Mouse (Mus musculus): ENCODE measurements around the gene Scp2. TPM values are rescaled to one million over a fixed set of nuclear protein-coding genes. Genes with fewer than 3 reads are reported as not detected.

Gene Scp2
- total RNA-seq (2014; rRNA removed; ENCODE audit: low replicate concordance) (115 and 160 TPM in 2 replicates), polyA plus RNA-seq (2015; fragmentation: Nextera tagmentation; extraction: Ambion mirVana) (243 and 246 TPM in 2 replicates)

DNA sequence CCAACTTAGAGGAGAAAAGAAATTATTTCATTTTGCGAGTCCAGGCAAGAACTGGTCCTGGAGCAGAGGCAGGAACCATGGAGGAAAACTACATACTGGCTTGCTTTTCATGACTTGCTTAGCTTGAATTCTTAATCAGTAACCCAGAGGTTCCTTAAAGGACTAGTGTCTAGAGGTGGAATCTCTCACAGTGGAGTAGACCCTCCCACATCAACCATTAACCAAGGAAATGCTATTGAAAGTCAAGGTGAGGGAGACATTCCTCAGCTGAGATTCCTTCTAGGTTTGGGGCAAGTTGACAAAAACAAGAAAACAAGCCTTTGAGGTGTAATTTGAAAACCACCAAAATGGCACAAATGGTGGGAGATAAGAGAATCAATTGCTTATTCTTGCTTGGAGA, at the start of gene Scp2:
Scp2 (minus strand) TSS at position 119 of the 400 bp plus-strand sequence.
- no peak within 1 kb of the TSS for H3K4me2 ChIP-seq (ENCODE audit: low read depth, low read length)
- no peak within 1 kb of the TSS for H3K9ac ChIP-seq (replicated peaks; ENCODE audit: low read depth, low read length)
- peaks cover 5% of the 10 kb centered on the region; the same call in 1 of the 2 replicates for H3K9me3 ChIP-seq (replicated peaks; ENCODE audit: control insufficient read depth, low read length)
- TF ChIP-seq CTCF (IDR thresholded peaks at IDR 0.05; ENCODE audit: low read depth) (no peak), EP300 (IDR thresholded peaks at IDR 0.05; ENCODE audit: low read depth) (no peak)
- no peak within 1 kb of the TSS for H3K4me3 ChIP-seq (ENCODE audit: low read depth, low read length)
- H3K4me1 ChIP-seq (ENCODE audit: control insufficient read depth, insufficient read depth) = no peaks in the 10 kb centered on the region
- DNase-seq (ENCODE audit: low spot score) (no peak), ATAC-seq (ENCODE audit: insufficient read depth, low read depth) (no peak)
- H3K27me3 ChIP-seq (ENCODE audit: control insufficient read depth, insufficient read depth, low read length) = no peaks in the 10 kb centered on the region
- 82% methylated on average over 1 of the region's 1 CpGs for WGBS
- no peaks in the 10 kb centered on the region for H3K36me3 ChIP-seq (replicated peaks; ENCODE audit: control insufficient read depth, insufficient read depth, low read length)
- H3K27ac ChIP-seq (ENCODE audit: low read depth) = no peak within 1 kb of the TSS

DNA sequence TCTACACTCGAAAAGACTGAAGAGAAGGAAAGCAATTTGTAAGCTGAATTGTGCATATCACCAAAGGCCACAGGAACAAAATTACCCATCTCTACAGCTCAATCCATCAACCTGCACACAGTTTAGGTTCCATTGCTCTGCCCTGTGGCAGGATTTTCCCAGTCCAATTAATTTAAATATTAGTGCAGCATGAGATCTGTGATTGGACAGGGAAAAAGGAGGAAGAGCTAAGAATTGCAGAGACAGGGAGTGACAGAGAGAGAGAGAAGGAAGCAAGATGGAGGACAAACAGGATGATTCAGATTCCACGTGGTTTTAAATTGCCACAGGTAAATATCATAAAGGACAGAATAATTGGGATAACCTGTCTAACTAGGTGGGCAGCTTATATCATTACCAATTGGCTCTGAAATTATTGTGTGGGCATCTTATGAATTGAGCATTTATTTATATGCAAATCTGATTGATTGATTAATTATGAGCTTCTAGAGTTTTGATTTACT, 48.1 kb upstream of the Scp2 start:
- Histone ChIP-seq H3K9me3 (replicated peaks; ENCODE audit: control insufficient read depth, low read length) (no peaks in the 10 kb centered on the region), H3K27ac (ENCODE audit: low read depth) (no peak overlapping the region), H3K27me3 (ENCODE audit: control insufficient read depth, insufficient read depth, low read length) (no peaks in the 10 kb centered on the region), H3K36me3 (replicated peaks; ENCODE audit: control insufficient read depth, insufficient read depth, low read length) (no peaks in the 10 kb centered on the region), H3K4me1 (ENCODE audit: control insufficient read depth, insufficient read depth) (no peaks in the 10 kb centered on the region), H3K4me3 (ENCODE audit: low read depth, low read length) (no peak overlapping the region), H3K4me2 (ENCODE audit: low read depth, low read length) (no peak overlapping the region), H3K9ac (replicated peaks; ENCODE audit: low read depth, low read length) (no peak overlapping the region)
- no peak for ATAC-seq (ENCODE audit: insufficient read depth, low read depth)
- 67% methylated on average over 2 of the region's 2 CpGs for WGBS
- no peak for TF ChIP-seq EP300 (IDR thresholded peaks at IDR 0.05; ENCODE audit: low read depth)
- TF ChIP-seq CTCF (IDR thresholded peaks at IDR 0.05; ENCODE audit: low read depth) = no peak
- DNase-seq (ENCODE audit: low spot score) = no peak

DNA sequence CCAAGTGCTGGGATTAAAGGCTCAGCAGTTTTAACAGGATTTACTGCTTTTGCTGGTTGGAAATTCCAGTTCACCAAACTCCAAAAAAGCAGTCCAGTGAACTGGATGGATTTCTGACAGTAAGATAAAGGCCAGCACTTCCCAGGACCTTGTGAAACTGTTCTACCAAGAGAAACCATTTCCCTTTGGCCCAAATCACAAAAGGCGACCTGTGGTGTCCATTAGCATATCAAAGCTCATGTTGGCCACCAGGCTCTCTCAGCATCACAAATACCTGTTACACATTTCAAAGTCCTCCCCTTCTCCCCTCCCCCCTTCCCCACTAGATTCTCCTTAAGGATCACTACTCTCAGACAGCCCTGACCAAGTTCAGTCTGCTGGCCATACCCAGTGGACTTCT, 37.5 kb upstream of the Scp2 start:
- Histone ChIP-seq H3K4me2 (ENCODE audit: low read depth, low read length) (no peak overlapping the region), H3K9ac (replicated peaks; ENCODE audit: low read depth, low read length) (no peak overlapping the region), H3K4me3 (ENCODE audit: low read depth, low read length) (no peak overlapping the region), H3K27me3 (ENCODE audit: control insufficient read depth, insufficient read depth, low read length) (no peaks in the 10 kb centered on the region), H3K36me3 (replicated peaks; ENCODE audit: control insufficient read depth, insufficient read depth, low read length) (no peaks in the 10 kb centered on the region), H3K4me1 (ENCODE audit: control insufficient read depth, insufficient read depth) (no peaks in the 10 kb centered on the region), H3K9me3 (replicated peaks; ENCODE audit: control insufficient read depth, low read length) (no peaks in the 10 kb centered on the region), H3K27ac (ENCODE audit: low read depth) (no peak overlapping the region)
- WGBS = 71% methylated on average over 1 of the region's 1 CpGs
- no peak for TF ChIP-seq CTCF (IDR thresholded peaks at IDR 0.05; ENCODE audit: low read depth)
- no peak for TF ChIP-seq EP300 (IDR thresholded peaks at IDR 0.05; ENCODE audit: low read depth)
- ATAC-seq (ENCODE audit: insufficient read depth, low read depth) (no peak), DNase-seq (ENCODE audit: low spot score) (no peak)

DNA sequence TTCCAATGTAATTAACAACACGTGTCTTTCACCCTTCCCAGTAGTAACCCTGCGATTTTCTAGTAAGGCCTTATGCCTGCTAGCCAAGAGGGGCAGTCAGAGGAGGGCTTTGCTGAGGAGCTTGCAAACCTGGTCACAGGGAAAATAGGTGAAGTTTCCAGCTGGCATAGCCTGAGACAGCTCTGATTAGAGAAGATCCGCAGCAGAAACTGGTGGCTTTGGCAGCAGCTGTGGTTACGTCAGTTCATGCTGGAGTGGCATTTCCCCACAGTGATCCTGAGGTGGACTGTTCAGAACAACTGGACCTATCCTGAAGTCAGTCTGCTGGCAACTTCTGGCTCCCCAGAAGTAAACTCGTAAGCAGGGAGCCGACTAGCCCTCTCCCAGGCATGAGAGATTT, 23.3 kb upstream of the Scp2 start:
- Histone ChIP-seq H3K9ac (replicated peaks; ENCODE audit: low read depth, low read length) (no peak overlapping the region), H3K9me3 (replicated peaks; ENCODE audit: control insufficient read depth, low read length) (no peaks in the 10 kb centered on the region), H3K4me1 (ENCODE audit: control insufficient read depth, insufficient read depth) (no peaks in the 10 kb centered on the region), H3K27ac (ENCODE audit: low read depth) (no peak overlapping the region), H3K36me3 (replicated peaks; ENCODE audit: control insufficient read depth, insufficient read depth, low read length) (0 out of 2 replicates have a peak, but pooled peaks cover 7% of the 10 kb centered on the region), H3K4me3 (ENCODE audit: low read depth, low read length) (no peak overlapping the region), H3K27me3 (ENCODE audit: control insufficient read depth, insufficient read depth, low read length) (no peaks in the 10 kb centered on the region), H3K4me2 (ENCODE audit: low read depth, low read length) (no peak overlapping the region)
- ATAC-seq (ENCODE audit: insufficient read depth, low read depth) (no peak), DNase-seq (ENCODE audit: low spot score) (no peak)
- TF ChIP-seq EP300 (IDR thresholded peaks at IDR 0.05; ENCODE audit: low read depth) (no peak), CTCF (IDR thresholded peaks at IDR 0.05; ENCODE audit: low read depth) (no peak)
- 74% methylated on average over 6 of the region's 6 CpGs for WGBS

DNA sequence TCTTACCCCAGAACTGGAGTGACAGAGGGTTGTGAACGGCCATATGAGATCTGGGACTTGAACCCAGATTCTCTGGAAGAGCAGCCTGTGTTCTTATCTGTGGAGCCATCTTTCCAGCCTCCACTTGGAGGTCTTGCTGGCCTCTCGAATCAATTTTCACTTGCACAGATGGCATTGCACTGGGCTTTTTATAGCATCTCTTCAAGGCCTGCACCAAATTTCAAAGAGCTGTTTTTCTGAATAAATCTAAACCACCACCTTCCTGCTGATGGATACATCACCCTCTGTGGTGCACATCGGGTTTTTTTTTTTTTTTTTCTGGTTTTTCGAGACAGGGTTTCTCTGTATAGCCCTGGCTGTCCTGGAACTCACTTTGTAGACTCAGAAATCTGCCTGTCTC, 22.1 kb upstream of the Scp2 start:
- WGBS = 85% methylated on average over 4 of the region's 4 CpGs
- no peak overlapping the region for H3K4me3 ChIP-seq (ENCODE audit: low read depth, low read length)

More for the DNA sequence above, 22.1 kb upstream of the Scp2 start:
- Histone ChIP-seq H3K9ac (replicated peaks; ENCODE audit: low read depth, low read length) (no peak overlapping the region), H3K36me3 (replicated peaks; ENCODE audit: control insufficient read depth, insufficient read depth, low read length) (0 out of 2 replicates have a peak, but pooled peaks cover 7% of the 10 kb centered on the region), H3K9me3 (replicated peaks; ENCODE audit: control insufficient read depth, low read length) (no peaks in the 10 kb centered on the region), H3K4me2 (ENCODE audit: low read depth, low read length) (no peak overlapping the region), H3K27me3 (ENCODE audit: control insufficient read depth, insufficient read depth, low read length) (no peaks in the 10 kb centered on the region), H3K27ac (ENCODE audit: low read depth) (no peak overlapping the region), H3K4me1 (ENCODE audit: control insufficient read depth, insufficient read depth) (no peaks in the 10 kb centered on the region)
- ATAC-seq (ENCODE audit: insufficient read depth, low read depth) (no peak), DNase-seq (ENCODE audit: low spot score) (no peak)
- TF ChIP-seq CTCF (IDR thresholded peaks at IDR 0.05; ENCODE audit: low read depth) = no peak
- TF ChIP-seq EP300 (IDR thresholded peaks at IDR 0.05; ENCODE audit: low read depth) = no peak

Measured in heart, postnatal 0 days (tissue).